Mouse (Mus musculus) layer of hippocampus, postnatal 36 days (tissue): ENCODE data around the gene C8b. TPM values are rescaled to one million over a fixed set of nuclear protein-coding genes. Genes with fewer than 3 reads are reported as not detected.

Experiments used
- DNase-seq, 2 experiments: peaks; one replicate each; pipeline ENCODE4 v3.0.0; 2022
- total RNA-seq, 2 experiments: library from RNA; stranded (reverse); gene quantifications; 2 replicates each; pipeline ENCODE4 v1.2.3; 2021

Gene C8b
- total RNA-seq, 2 experiments from 2014 or later, result not detected

DNA sequence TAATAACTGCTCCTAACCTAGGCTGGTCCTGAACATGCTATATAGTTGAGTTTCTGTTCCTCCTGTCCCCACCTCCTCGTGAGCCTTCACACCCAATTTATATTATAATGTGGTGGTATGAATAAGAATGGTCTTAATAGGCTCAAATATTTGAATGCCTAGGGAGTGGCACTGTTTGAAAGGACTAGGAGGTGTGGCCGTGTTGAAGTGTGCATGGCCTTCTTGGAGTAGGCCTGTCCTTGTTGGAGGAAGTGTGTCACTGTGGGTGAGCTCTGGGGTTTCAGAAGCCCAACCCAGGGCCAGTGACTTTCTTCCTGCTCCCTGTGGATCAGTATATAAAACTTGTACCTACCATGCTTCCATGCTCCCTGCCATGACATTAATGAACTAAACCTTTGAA is 47.5 kb downstream of the C8b start:
- DNase-seq, result no peak

DNA sequence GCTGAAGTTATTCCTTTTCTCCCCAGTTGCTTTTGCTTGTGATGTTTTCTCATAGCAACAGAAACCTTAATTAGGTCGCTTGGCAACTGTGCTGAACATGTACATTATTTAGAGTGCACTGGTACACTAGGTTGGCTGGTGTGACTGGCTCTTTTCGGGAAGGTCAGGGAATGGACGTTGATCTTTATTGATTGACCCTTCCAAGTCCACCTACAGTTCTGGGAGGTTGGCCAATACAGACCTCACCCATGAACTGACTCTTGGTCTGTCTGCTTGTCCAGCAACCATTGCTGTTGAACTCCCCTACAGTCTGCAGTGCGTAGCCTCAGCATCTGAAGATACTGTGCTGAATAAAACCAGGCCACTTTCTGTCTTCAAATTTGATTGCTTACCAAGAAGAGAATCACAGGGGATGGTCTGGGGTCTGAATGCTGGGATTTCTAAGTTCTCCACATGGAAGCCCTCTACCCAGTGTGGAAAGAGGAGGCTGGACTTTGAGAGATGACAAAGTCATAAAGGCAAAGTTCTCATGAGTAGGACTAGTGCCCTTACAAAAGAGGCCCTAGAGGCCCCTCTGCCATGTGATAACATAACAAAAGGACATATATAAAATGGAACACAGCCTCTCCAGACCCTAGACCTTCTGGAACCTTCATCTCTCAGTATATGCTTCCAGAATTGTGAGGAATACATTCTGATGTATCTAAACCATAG is 50.6 kb downstream of the C8b start:
- DNase-seq, result no peak

DNA sequence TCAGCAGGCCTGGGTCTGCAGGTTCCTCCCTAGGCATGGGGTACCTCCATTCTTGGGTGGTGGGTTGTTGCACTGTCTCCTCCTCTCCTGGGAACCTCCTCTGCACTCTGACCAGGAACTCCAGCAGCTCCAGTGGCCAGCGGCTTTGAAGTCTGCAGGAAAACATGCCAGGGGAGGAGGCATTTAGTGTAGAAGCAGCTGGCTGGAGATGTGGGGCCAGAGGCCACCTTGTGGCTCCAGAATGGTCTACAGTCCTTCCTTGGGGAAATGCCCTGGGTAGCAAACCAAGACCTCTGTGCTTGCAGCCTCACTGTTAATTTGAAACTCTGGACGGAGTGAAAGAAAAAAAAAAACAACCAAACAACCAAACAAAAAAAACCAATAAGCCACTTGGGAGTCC is 51.4 kb downstream of the C8b start:
- DNase-seq, result no peak

DNA sequence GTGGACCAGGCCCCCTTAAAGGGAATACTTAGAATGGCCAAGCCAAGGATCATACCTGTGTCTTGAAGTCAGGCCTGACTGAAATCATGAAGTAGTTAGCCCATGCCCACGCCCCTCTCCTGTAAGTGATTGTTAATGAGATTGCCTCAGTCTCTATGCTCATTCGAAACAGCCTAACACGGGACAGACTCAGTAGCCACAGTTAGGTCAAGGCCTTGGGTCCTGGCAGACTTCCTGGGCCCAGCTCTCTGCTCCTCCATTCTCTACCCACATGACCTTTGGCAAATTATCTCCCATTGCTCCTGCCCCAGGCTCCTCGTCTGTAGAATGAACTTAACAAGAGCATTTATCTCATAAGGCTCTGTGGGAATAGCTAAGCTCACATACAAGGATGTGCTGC is 52.9 kb downstream of the C8b start:
- no peak for DNase-seq

DNA sequence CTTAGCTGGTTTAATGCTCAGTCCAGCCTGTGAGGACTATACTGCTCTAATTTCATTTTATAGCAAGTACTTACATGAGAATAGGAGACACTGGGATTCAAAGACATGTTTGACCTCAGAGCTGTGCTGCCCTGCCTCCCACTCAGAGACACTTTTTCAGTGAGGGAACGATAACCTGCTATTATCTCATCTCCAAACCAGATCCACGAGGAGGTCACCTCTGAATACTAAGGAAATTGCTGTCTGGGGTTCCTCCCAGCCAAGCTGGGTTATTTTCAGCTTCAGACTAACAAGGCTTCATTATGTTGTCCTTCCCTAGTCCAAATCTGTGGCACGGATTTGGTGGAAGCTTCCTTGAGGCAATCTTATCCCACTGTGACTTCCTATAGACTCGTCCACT is 53.8 kb downstream of the C8b start:
- DNase-seq, result no peak

DNA sequence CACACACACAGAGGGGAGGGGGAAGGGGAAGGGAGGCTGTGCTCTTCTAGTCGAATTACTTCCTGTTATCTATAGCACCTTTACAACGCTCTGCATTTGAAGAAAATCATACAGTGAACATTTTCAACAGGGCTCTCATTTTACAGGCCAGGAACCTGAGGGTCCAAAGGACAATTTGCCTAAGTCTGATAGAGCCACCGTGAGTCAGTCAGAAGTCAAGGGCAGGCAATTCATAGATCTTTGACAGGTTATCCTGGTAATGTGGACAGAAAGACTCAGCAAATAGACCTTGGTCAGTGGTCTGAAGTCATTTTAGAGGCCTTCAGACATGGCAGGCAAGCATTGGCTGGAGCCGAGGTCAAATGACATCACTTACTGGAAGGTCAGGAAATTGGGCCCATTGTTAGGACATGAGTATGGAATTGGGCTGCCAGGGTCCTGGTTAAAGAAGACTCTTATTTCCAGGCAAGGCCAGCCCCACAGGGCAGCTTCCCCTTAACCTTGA is 57.5 kb downstream of the C8b start:
- no peak for DNase-seq

DNA sequence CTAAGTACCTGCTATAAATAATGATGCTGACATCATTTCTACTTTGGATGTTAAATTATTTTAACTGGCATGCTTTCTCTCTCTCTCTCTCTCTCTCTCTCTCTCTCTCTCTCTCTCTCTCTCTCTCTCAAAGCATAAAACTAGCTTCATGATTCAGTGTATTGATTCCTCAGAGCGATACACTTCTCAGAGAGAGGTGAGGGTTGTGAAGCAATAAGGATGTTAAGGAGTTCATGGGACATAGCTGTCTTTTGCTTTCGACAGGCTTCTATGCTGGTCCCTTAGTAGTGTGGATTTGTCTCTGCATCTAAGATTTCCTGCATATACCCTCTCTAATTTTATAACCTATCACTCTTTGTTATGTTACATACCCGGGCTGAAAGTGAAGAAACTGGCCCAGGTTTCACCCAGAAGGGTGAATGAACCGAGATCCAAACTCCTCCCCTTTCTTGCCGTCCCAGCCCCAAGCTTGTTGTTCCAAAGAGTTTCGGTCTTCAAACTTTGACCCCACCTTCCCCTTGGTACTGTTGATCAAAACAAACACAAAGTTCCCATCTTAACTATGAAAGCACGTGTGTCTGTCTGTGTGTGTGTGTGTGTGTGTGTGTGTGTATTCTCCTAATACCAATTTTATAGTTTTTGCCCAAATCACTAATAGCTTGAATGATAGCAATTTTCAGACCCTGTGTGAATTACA is 58.4 kb downstream of the C8b start:
- DNase-seq, result no peak

DNA sequence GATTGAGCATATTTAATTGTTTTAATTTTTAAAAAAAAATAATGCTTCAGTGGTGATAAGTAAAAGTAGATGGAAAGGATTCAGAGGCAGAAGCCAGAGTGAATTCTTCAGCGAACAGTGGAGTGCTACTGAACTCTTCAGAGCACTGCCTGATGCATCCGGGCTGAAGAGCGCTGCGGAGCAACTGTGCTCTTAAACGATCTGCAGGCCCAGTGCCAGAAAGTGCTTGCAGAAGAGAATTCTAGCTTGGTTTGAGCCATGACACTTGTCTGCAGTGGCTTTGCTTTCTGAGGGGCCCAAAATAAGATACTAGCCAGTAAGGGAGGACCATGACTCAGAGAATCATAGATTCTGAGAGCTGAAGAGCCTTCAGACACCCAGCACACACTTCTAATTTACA is 62.8 kb downstream of the C8b start:
- peak; percentile 10 to 15 for DNase-seq

DNA sequence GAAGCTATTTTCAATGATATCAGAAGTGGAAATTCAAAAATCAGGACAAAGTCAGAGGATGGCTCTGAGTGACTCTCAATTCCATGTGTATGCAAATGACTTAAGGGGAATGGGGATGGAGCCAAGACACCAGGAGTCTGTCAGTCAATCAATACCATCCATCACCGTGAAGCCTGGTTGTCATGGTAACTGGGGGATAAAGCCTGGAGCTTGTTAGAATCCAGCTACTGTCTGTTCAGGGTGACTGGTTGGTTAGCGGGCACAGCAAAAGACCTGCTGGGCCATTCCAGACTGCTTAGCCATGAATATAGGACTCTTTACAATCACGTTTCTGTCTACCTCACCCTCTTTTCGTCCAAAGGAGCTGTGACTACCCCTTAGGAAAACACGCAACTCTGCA is 69.0 kb downstream of the C8b start:
- peak in 1 of 2 experiments; percentile 9 for DNase-seq

DNA sequence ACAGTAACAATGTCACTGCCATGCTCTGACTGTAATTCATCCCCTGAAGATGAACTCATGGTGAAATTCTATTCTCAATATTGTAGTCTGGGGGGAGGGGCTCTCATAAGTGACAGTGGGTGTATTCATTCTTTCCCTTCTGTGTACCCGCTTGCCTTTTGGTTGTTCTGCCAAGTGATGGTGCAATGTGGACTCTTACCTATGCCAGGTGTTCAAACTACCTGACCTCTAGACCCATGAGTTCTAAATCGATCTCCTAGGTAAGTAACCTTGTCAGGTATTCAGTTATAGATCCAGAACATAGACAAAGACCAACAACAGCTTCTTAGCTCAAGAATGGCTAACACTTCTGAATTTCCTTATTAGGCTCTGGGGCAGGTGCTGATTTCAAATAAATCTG is 72.2 kb downstream of the C8b start:
- no peak for DNase-seq

DNA sequence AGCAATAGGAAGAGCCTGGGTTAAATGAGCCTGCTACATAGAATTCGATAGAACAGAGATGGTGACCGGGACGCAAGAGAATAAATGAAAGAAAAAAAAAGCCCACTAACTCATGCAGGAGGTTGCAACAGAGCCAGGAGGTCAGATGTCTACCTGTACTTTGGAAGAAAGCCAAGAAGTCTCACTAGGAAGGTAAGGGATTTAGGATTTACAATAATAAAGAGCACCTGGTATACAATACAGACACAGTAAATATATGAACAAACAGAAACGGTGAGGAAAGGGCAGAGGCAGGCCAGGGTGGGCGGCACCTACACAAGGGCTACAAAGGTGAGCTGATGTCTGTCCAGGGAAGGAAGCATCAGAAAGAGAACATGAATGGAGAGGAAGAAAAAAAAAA is 76.1 kb downstream of the C8b start:
- DNase-seq, result no peak

DNA sequence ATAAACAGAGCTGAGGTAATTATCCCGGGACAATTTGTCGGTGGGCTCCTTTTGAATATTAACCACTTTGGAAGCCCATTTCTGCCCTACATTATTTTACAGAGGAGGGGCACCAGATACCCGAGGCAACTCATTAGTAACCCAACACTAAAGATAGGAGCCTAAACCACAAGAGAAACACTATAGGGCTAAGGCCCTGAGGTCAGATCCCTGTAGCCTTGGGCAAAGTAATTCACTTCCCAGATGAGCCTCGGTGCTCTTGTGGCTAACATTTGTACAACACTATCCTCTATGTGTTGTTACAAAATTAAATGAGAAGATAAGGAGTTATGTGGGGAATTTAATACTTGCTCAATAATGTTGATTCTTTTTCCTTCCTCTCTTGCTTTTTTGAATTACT is 77.4 kb downstream of the C8b start:
- DNase-seq, result no peak

Other genes with a start within 250 kb of the C8b start
- not detected for gene Gm17662, start 91.0 kb downstream of the C8b start, total RNA-seq
- gene C8a, start 110.1 kb downstream of the C8b start, total RNA-seq, result not detected
- 1 to 10 TPM; 2.4 to 2.5 TPM for gene Fyb2, start 147.1 kb downstream of the C8b start, total RNA-seq